Mouse (Mus musculus) embryo, embryonic 11 days (tissue): ENCODE results near the gene Disc1.

Source experiments
- DNase-seq: peaks from one replicate; pipeline ENCODE4 v3.0.0-alpha.2; 2015

Disc1 gene

DNA sequence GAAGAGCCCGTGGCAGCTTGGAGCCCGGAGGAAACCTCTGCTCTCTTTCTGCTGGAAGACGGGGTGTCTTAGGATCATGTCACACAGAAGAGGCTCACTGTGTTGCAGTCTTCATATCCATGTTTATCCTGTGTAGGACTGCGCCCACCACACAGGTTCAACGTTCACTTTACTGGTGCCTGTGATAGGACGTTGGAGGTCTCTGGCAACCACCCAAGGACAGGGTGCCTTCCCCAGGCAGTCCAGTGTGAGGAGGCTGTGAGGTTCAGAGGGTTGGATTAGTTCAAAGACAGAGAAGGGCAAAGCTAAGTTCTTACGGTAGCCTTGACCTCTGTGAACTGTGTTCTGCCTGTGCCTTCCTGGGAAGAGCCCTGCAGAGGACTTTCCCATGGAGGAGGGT lies 77.3 kb downstream of the Disc1 start:
- no peak for DNase-seq

DNA sequence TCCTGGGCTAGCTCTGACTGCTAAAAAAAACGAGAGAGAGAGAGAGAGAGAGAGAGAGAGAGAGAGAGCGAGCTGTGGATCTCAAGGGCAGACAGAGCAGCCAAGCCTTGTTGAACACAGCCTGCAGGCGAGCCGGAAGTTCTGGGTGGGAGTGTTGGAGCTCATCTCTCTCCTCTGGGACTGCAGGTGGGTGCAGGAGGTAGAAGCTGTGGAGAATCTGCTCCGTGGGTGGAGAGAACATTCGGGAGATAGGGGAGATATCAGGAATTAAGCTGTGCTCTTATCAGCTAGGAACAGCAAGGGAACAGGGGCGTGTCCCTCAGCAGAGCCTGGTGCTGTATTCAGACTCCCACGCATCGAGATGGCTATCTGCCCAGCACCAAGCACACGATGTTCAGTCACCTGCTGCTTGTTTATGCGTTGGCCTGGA lies 79.7 kb downstream of the Disc1 start:
- DNase-seq = no peak

DNA sequence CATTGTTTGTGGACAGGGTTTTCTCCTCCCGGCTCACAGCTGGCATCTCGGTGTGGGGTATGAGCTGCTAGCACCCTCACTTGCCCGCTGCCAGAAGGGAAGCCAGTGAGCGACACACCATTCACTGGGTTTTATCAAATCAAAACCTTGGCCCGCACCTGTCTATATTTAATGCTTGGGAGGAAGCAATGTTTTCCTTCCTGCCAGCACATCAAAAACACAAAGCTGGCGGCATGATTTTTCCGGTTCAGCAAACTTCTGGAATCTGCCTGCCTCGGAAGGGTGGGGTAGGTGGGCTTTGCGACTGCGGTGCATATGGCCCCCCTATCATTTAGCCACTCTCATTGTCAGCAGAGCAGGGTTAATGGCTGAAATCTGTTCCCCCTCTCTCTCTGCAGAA lies 80.9 kb downstream of the Disc1 start:
- peak; percentile 29 for DNase-seq

DNA sequence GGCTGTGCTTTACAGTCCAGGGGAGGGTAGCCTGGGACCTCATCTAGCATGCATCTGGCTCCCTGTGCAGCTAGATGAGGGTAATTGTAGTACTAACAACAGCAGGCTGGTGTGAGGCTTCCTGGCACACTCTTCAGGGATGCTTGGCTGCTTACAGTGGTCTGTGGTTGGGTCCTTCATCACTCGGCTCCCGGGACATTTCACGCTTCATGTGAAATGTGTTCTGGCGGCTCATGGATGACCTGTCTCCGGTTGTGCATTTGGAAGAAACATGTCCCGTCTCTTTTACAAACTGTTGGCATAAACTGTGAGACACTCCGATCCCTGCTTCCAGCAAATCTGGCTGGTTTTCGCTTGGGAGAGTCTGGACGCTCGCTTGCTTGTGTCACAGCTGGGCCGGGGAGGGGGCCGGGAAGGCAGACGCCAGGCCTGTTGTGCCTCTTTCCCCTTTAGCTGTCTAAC lies 85.7 kb downstream of the Disc1 start:
- DNase-seq = no peak

DNA sequence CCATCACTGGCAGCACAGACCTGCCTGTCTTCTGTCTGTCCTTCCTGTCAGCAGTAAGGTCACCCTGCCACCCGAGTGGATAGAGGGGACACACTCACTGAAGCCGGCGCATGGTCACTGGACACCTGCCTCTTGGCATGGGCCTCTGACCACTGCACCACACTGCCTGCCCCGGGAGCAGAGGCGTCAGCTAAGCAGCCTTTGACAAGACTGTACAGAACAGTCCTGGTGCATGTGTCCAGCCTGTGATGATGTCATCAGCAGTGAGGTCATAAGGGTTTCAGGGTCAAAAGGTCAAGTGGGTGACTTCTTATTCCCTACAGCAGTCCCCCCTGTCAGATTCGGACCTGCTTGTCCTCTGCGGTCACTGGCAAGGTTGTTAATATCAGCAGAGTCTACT lies 87.0 kb downstream of the Disc1 start:
- no peak for DNase-seq

DNA sequence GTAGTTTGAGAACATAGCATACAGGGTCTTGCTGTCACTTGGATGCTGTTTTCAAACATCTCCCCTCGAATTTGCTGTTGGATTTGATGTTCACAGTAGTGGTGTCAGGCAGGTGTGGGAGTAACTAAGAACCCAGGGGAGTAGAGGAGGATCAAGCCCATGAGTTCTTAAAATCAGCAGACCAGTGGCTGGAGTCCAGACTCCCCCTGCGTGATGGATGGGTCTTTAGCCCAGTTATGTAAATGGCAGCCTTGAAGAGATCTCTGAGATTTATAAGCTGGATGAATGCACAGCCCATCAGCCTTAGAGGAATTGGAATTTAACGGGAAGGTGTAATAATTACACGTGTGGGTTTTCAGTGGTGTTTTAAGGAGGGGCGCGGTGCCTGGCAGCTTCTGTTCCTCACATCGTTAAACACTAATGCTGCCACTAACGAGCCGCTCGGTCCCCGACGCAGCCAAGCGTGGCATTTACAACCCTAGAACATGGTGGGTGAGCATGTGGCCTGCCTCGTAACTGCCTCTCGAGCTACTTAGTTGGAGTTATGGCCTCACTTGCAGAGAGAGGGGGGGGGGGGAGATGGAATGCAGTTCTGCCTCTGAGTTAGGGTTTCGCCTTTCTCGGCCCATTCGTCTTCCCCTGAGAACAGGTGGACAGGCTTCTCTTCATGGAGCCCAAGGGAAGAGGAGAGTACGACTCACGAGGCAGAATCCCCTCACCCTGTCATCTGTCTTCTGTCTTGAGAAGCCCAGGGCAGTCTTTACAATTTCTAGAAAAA lies 103.1 kb downstream of the Disc1 start:
- peak; percentile 60 for DNase-seq

DNA sequence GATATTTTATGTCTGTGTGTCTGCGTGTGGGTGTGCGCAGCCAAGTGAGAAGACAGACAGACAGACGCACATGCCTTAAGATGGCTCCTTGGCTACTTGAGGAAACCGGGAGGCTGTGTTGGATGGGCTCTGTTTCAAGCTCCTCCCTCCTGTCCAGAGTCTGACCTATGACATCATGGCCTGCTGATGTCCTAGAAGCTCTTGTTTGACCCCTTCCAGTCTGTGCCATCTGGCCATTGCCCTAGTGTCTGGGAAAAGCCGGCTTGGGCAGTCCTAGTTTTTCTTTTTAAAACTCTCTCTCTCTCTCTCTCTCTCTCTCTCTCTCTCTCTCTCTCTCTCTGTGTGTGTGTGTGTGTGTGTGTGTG lies 103.6 kb downstream of the Disc1 start:
- no peak for DNase-seq

DNA sequence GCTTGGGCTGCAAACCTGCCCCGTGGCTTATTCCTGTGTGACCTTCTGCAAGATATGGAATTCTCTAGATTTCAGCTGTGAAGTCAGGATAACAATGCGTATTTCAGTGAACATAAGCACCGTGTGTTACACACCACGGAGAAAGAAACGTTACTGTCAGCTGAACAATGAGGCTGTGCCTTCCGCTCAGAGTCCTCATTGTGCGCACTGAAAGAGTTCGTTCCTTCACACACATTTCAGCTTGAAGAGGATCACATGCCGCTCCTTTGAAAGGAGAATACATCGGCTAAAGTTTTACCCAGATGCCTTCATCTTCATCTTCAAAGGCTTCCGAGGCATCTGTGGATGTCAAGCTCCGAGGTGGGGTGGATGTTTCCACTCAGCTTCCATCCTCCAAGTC lies 105.4 kb downstream of the Disc1 start:
- no peak for DNase-seq

DNA sequence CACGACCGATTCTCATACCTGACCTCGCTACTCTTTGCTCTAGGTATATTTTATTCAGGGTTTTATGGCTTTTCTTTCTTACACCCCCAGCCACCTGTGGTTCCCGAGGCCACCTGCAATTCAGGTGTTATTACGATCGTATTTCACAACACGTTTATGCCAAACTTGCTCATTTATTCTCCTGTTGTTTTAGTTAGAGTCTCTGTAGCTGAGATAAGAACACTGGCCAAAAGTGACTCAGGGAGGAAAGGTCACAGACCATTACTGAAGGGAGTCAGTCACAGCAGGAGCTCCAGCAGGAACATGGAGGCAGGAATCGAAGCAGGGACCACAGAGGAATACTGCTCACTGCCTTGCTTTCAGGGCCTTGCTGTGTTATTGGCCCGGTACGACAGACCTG lies 109.5 kb downstream of the Disc1 start:
- no peak for DNase-seq

DNA sequence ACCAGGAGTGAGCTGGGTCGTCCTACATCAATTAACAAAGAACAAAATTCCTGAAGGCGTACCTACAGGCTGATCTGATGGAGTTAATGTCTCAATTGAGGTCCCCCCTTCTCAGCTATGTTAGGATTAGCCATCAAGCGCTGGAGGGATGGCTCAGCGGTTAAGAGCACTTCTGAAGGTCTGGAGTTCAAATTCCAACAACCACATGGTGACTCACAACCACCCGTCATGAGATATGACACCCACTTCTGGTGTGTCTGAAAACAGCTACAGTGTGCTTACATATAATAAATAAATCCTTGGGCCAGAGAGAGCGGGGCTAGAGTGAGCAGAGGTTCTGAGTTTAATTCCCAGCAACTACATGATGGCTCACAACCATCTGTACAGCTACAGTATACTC lies 109.9 kb downstream of the Disc1 start:
- DNase-seq = no peak

DNA sequence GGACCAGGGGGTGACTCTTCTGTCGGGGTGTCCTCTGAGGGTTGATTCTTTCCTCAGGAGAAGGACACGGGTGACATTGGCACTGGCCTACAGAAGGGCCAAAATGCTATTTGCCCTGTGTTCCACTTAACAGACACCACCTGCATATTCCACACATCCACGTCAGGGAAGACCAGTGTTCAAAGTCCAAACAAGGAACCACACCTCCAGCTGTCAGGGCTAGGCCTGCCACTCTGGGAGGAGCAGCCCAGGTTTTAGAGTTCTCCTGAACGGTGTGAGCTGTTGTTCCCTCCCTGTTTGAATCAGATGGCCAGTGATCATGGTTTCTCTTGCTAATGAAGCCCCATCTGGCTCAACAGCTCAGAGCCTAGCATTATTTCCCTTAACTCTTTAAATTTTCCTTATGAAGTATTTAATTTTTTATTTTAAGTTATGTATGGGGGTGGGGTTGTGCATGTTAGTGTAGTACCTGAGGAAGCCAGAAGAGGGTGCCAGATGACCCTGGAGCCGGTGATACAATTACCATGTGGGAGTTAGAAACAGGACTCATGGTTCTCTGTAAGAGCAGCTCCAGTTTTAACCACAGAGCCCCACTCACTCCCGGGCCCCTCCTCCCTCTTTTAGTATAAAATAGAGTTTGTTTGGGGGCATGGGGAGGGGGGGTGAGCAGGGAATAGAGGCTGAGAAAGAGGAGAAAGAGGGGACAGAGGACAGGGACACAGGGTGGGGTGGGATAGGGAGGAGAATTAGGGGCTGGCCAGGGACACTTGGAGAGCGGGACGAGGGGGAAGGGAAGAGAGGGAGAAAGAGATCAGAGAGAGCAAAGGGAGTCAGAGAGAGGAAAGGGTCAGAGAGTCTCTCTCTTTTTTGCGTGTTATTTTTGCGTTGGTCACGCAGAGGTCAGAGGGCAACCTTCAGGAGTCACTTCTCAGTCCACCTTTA lies 111.8 kb downstream of the Disc1 start:
- peak; percentile 58 for DNase-seq

DNA sequence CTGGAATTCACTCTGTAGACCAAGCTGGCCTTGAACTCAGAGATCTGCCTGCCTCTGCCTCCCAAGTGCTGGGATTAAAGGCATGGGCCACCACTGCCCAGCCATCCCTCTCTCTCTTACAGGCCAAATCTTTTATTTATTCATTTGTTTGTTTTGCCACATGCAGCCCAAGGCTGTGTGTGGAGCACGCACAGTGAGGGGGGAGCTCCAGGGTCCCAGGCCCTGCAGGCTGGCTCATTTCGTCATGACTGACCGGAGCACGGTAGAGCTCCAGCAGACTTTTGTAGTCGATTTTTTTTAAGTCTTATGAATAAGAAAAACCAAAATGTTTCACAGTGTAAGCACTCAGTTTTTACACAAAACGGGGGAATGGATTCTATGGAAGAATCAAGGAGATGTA lies 112.5 kb downstream of the Disc1 start:
- no peak for DNase-seq

DNA sequence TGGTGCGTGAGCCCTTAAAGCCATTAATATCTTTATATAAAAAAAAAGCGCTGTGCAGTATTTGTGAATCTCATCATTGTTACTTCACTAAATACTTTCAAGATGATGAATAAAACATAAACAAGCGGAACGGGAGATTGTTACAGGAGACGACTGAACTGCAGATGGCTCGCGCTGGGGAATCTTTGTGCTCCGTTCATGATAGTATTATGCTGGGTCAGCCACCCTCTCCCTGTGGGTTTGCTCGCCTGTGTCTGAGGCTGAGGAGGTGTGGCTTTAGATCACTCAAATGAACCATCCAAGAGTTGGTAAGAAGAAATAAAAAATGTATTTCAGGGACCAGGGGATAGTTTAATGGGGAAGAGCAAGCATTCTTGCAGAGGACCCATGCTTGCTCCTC lies 113.0 kb downstream of the Disc1 start:
- DNase-seq = no peak

DNA sequence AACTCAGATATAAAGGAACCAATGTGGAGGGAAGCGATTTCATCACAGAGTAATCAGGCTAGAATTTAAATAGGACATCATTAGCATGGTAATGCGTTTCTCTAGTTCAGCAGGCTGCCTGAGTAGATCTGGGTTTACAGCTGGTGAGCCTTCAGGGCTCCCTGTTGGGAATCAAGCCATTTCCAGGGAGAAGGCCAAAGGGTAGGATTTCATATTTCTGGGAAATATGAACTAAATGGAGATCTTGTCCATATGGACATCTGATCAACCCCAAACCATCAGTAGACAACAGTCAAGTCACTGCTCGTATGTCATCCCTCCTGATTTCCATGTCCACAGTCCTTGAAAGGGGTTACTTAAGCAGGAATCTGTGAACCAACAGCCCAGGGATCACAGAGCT lies 115.6 kb downstream of the Disc1 start:
- DNase-seq = no peak

DNA sequence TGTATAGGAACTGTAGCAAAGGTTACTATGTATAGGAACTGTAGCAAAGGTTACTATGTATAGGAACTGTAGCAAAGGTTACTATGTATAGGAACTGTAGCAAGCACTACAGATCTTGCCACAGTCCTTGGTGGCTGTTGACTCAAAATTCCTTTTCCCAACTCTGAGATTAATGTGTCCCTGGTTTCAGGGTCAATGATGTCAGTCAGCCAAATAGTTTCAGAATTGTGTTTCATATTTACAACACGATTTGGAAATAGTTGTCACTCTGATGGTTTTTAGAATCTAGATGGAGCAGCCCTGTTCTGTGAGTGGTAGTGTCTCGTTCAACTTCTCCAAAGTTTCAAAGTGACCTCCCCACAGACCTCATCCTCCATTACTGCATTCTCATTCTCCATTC lies 117.5 kb downstream of the Disc1 start:
- no peak for DNase-seq

DNA sequence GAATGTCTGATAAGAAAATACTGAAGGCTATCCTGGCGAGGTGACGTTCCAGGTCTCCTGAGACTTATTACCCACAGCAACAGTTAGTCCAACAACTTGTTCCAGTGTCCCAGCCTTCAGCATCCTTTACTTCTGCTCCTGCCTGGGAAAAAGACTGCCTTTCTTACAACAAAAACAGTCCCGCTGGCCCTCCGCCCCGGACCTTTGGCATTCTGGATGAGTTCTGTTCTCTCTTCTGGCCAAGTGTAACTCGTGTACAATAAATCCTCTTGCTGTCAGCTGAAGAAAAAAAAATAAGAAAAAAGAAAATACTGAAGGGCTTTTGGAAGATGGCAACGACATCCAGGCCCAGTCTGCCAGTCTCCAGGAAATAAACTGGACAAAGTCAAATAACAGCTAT lies 120.2 kb downstream of the Disc1 start:
- DNase-seq = no peak

DNA sequence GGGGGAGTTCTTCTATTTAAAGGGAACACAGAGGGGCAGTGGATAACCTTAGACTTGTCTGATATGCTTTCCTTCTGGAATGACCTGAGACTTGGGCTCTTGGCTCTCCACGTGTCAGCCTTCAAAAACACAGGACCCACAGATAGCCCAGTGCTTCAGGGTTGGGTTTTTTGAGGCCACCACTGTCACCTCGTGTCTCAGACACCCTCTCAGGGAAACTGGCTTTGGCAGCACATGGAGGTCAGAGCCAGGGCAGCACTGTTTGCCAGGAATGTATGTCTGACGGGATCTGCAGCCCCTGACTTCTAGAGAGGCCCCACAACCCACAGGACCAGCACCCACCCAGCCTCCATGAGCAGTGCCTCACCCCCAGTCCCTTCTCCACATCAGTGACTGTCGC lies 120.9 kb downstream of the Disc1 start:
- no peak for DNase-seq

DNA sequence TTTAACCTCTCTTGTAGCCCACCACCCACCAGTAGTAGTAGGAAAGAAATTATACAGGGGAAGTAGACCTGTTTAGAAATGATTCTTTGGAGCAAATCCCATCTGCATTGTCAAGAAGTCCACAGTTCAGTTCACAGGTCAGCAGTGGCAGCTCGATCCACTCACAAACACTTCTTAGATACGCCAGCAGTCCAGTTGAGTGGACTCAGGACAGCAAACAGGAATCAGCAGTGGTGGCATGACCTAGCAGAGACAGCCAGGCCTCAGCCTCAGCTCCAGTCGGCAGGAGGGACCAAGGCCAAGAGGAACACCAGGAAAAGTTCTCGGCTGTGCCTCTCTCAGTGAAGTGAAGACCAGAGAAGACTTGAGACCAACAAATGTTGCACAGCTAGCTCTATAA lies 121.7 kb downstream of the Disc1 start:
- DNase-seq = no peak

DNA sequence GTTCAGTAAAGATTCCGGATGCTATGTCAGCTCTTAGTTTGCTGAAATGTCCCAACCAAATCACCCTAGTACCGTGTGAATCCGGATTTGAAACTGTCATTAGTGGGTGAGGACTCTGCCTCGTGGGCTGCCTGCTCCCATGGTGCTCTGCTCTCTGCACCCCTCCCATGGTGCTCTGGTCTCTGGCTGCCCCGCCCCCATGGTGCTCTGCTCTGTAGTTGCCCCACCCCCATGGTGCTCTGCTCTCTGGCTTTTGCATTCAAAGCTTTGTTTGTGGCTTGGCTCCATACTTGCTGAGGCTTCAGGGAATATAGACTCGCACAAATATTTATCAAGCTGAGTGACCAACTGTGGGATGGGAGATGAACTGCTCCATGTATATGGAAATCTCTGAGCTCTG lies 123.1 kb downstream of the Disc1 start:
- DNase-seq = no peak

DNA sequence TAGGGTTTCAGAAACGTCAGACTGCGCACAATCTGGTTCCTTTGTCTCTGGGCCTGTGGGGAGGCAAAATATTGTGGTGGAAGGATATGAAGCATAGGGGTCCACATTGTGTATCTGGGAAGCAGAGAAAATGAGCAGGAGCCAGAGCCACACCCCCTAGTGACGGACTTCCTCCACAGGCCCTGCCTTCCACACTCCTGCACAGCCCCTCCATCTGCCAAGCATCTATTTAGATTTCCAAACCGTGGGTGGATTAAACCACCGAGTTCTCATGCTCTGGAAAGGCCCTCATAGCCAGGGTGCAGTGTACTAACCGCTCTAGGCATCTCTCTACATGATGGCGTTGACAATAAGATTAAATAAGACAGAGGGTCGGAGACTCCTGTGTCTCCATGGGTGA lies 124.0 kb downstream of the Disc1 start:
- DNase-seq = no peak

DNA sequence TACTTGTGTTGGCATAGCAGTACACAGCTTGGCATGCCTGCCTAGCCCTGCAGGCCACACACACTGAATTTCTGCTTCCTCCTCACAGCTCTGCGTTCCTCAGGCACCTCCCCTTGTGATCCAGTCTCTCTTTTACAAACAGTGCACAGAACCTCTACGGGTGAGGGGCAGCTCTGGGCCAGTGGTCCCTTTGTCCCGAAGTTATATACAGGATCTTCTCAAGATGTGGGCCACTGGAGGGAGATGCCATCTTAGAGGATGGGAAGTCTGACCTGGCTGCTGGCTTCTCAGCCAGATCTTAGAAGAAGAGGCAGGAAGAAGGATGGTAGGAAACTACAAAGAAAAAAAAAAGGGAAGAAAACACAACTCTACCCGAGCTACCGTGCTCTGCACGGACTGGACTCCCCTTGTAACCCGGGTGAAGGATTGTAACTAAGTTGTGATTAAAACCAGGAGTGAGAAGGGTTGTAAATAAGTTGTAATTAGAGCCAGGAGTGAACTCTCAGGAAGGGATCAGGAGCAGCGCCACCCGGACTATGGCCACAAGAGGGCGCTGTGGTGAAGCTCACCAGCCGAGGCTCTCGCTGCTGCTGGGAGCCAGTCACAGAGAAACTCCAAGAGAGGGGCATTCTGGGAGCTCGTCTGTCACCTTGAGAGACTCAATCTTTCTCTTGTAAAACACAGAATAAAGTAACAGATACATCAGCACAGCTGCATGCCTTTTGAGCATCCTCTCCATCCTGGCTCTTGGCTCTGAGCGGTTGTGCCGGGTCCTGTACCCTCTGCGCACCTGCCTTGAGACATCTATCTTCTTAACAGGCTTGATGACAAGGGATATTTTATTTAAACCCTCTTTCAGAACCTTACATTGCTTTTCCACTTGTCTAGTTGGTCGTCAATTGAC lies 129.8 kb downstream of the Disc1 start:
- DNase-seq = peak; percentile 91

DNA sequence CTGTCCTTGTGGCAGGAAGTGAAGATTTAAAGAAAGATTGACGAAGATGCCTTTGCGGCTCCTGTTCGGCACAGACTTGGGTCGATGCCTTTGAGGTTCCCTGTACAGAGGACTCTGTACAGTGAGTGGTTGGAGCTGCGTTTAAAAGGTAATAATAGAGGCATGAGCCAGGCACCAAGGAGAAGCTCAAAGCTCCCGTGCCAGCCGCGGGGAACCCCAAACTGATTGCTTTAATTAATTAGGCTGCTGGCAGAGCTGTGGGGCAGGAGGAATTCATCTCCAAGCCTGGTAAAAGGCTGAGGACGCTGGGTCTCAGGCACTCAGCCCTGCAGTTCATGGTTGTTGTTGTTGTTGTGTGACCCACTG lies 130.4 kb downstream of the Disc1 start:
- DNase-seq = no peak

DNA sequence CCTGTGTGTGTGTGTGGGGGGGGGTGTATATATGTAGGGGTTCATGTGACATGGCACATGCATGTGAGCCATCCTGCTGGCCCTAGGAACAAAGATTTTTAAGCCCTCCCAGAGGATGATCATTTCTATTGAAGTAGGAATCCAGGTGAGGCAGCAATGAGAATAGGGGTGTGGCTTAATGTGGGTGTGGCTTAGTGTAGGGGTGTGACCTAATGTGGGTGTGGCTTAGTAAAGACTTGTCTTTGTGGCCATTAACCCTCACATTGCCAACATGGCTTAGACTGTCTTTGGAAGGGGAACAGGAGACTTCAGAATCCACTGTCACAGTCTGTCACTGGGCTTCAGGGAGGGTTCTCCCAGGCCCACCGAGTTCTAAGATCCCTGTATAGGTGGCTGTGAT lies 130.9 kb downstream of the Disc1 start:
- no peak for DNase-seq
